Mouse (Mus musculus) heart, postnatal 0 days (tissue): ENCODE results near the gene Spdef.

Experiments
- CTCF ChIP-seq: IDR thresholded peaks from 2 replicates; pipeline ENCODE4 v1.5.1; 2016; ENCODE audit warnings: antibody characterized with exemption, control low read depth, low read depth
- EP300 ChIP-seq: IDR thresholded peaks from 2 replicates; pipeline ENCODE4 v1.6.1; 2016; ENCODE audit warnings: antibody characterized with exemption, low read depth

- TF ChIP-seq CTCF (no peak), EP300 (no peak)
Observed at GRCm38 (mm10) chr17:27671720-27672119, 57.0 kb downstream of the Spdef start.
